In the genomic region with DNA sequence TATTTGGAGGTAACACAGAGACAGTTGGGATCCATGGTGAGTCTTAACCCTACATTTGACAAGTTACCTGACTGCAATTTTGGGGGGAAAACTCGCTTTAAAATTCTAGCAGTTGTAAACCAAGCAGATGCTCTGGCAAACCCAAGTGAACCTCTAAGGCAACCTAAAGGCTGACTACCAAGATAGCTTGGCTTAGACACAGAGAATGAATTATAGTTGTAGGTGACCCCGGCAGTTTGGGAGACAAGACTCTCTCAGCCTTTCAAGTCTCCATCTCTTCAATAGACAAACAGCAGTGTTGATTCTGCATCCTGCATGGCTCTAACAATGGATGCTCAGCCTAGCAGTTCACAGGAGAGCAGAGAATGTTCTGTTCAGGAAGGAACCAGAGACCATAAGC, we compare ENCODE assay signal across 8 mouse cellular contexts. TPM values are rescaled to one million over a fixed set of nuclear protein-coding genes. Genes with fewer than 3 reads are reported as not detected.
DNase-seq lines count a peak whose midpoint lies in the region; ATAC-seq lines count a peak whose summit lies in the region.

A gene (plus strand): TSS at position 301 of the 400 bp plus-strand sequence.

- peak within 1 kb of the TSS; percentile 55 for H3K4me3 ChIP-seq in forebrain, embryonic 11.5 days (ENCODE audit: low read depth, low read length)
- peak within 1 kb of the TSS; percentile 69 for H3K4me3 ChIP-seq in neural tube, embryonic 13.5 days

- WGBS in forebrain, embryonic 11.5 days, result 81% methylated on average over 2 of the region's 2 CpGs
- WGBS in neural tube, embryonic 13.5 days, result 73% methylated on average over 2 of the region's 2 CpGs

- H3K4me1 ChIP-seq in forebrain, embryonic 11.5 days (replicated peaks; ENCODE audit: control insufficient read depth, insufficient read depth, low read length), result peaks cover 7% of the 10 kb centered on the region; the same call in 1 of the 2 replicates
- H3K4me1 ChIP-seq in neural tube, embryonic 13.5 days (replicated peaks), result peaks cover 26% of the 10 kb centered on the region

- H3K9ac ChIP-seq in forebrain, embryonic 11.5 days (ENCODE audit: low read length), result peak within 1 kb of the TSS; percentile 64
- peak within 1 kb of the TSS; percentile 82 for H3K9ac ChIP-seq in neural tube, embryonic 13.5 days

- no peaks in the 10 kb centered on the region for H3K9me3 ChIP-seq in forebrain, embryonic 11.5 days (ENCODE audit: control insufficient read depth, low read length)
- H3K9me3 ChIP-seq in neural tube, embryonic 13.5 days, result no peaks in the 10 kb centered on the region

- H3K27ac ChIP-seq in forebrain, embryonic 11.5 days (ENCODE audit: low read depth, low read length), result no peak within 1 kb of the TSS
- peak within 1 kb of the TSS; percentile 59 for H3K27ac ChIP-seq in neural tube, embryonic 13.5 days (replicated peaks)

- H3K4me2 ChIP-seq in forebrain, embryonic 11.5 days (ENCODE audit: low read depth, low read length, severe bottlenecking), result peak within 1 kb of the TSS; percentile 74
- H3K4me2 ChIP-seq in neural tube, embryonic 13.5 days, result peak within 1 kb of the TSS; percentile 94

- H3K36me3 ChIP-seq in forebrain, embryonic 11.5 days (ENCODE audit: control insufficient read depth, insufficient read depth, low read length), result no peaks in the 10 kb centered on the region
- H3K36me3 ChIP-seq in neural tube, embryonic 13.5 days, result no peaks in the 10 kb centered on the region

- no peak for ATAC-seq in forebrain, embryonic 11.5 days (replicated peaks; ENCODE audit: low FRiP score)
- no peak for ATAC-seq in neural tube, embryonic 13.5 days (ENCODE audit: low read depth)
- ATAC-seq in monocyte, adult 5-6 weeks (replicated peaks; ENCODE audit: insufficient number of reproducible peaks, low FRiP score, low TSS enrichment, poor library complexity, severe bottlenecking), result no peak

- no peak for DNase-seq in left cerebral cortex, adult 18-20 months (ENCODE audit: low spot score in 2 of 2)
- DNase-seq in left cerebral cortex, adult 11 months (ENCODE audit: low spot score), result no peak
- no peak for DNase-seq in forebrain, embryonic 11.5 days (ENCODE audit: low spot score)
- DNase-seq in layer of hippocampus, postnatal 25 days (ENCODE audit: extremely low spot score in 1 of 2, low spot score in 1 of 2), result no peak
- DNase-seq in frontal cortex, postnatal 14 days (ENCODE audit: low spot score in 2 of 2), result no peak
- DNase-seq in thymus, postnatal 4 days, result no peak

- H3K27me3 ChIP-seq in forebrain, embryonic 11.5 days (ENCODE audit: control insufficient read depth, insufficient read depth, low read length), result peaks cover 24% of the 10 kb centered on the region
- H3K27me3 ChIP-seq in neural tube, embryonic 13.5 days, result peaks cover 46% of the 10 kb centered on the region

RNA-seq across cellular contexts. Expression of the gene that starts here (rescaled TPM):
- 10 to 100 TPM; 52.9 to 64.0 TPM for total RNA-seq in left cerebral cortex, adult 18-20 months (2021)
- polyA plus RNA-seq in forebrain, embryonic 11.5 days (2014; fragmentation: Nextera tagmentation; extraction: Ambion mirVana), result 9.0 and 10.6 TPM in 2 replicates
- 10 to 100 TPM; 40.4 to 42.1 TPM for total RNA-seq in layer of hippocampus, postnatal 25 days (2021)
- polyA plus RNA-seq in neural tube, embryonic 13.5 days (2015; fragmentation: Nextera tagmentation; extraction: Ambion mirVana), result 35.7 and 36.1 TPM in 2 replicates
- not detected in 3 replicates for total RNA-seq in monocyte, adult 5-6 weeks (2017)

Comparison
In these comparisons a context has a peak if more than half of its experiments do, and no peak if none do; other contexts are left out.
1. RNA of the gene that starts here (total RNA-seq): 52.9 to 64.0 TPM in left cerebral cortex, adult 18-20 months and 40.4 to 42.1 TPM in layer of hippocampus, postnatal 25 days; not detected in monocyte, adult 5-6 weeks; every median in the first group is over 10 times any median in the second.